Mouse (Mus musculus): ENCODE measurements around the gene Ism2. TPM values are rescaled to one million over a fixed set of nuclear protein-coding genes. Genes with fewer than 3 reads are reported as not detected.
A peak's percentile ranks its signal among the peaks of the same experiment; 100 is the strongest.
"Not testable (repeated sequence)": the region's sequence is repeated elsewhere in the genome, so short reads cannot be mapped to it uniquely, and the experiment has no call there.

Ism2 gene
- polyA plus RNA-seq, 1 experiment from 2014 or later, result 1.8 TPM

DNA sequence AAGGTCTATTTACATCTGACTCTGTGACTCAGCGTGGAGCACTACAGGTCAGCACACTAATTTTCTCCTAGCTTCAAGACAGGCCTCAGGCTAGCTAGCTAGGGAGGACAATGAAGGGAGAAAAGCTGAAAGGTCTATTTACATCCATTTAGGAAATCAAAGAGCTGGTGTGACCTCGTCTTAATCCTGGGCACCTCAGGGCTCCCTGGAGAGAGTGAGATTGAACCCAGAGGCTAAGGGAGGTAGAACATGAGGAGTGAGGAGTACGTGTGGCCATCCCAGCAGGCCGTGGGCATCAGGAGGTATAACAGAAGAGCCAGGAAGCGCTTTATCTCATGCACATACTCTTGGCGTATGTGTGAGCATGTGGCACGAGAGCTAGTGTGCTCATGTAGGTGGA is 15.8 kb downstream of the Ism2 start:
- H3K9me3 ChIP-seq, result no peaks in the 10 kb centered on the region
- H3K27ac ChIP-seq, result no peak overlapping the region
- 61% methylated on average over 7 of the region's 7 CpGs for WGBS
- H3K36me3 ChIP-seq (replicated peaks), result no peaks in the 10 kb centered on the region; the same call in 1 of the 2 replicates
- no peaks in the 10 kb centered on the region for H3K27me3 ChIP-seq (ENCODE audit: poor library complexity, severe bottlenecking)
- no peak overlapping the region for H3K4me3 ChIP-seq
- H3K4me1 ChIP-seq, result peaks cover 22% of the 10 kb centered on the region
- no peak for DNase-seq (ENCODE audit: extremely low spot score, low spot score)

DNA sequence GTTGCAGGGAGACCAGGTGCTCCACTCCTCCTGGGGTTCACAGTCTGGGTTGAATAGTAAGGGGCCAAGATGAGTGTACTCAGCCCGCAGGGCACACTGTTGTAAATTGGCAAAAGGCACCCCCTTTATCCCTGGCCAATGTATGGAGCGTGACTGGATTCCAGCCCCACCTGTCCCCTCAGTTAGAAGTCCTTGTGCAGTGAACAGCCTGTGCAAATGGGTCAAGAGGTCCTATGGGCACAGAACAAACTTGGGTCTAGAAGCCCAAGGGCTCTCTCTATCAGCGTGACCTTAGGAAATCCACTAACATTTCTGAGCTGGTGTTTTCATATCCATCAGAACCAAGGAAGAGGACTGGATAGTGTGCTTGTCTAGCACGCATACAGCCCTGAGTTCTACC is 16.8 kb downstream of the Ism2 start:
- Histone ChIP-seq H3K27ac (no peak overlapping the region), H3K4me3 (no peak overlapping the region), H3K9me3 (no peaks in the 10 kb centered on the region), H3K4me1 (peaks cover 30% of the 10 kb centered on the region), H3K36me3 (replicated peaks) (no peaks in the 10 kb centered on the region; the same call in 1 of the 2 replicates), H3K27me3 (ENCODE audit: poor library complexity, severe bottlenecking) (no peaks in the 10 kb centered on the region)
- DNase-seq (ENCODE audit: extremely low spot score, low spot score), result no peak
- 92% methylated on average over 4 of the region's 4 CpGs for WGBS

DNA sequence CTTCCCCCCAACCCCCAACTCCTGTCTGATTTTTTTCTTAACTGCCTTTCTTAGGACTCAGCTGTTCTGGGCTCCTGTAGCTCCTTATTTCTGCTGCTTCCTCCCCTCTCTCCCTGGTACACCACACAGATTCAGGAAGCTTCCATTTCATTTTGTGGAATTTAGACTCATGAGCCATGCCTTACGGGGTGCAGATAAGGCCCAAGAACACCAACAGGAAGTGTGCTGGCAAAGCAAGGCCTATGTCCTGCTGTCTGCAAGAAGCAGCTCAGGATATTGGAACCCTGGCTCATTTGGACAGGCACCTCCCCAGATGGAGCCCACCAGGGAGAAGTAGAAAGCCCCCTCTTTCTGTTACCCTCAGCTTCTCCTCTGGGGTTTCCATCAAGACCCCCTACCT is 17.7 kb downstream of the Ism2 start:
- Histone ChIP-seq H3K4me3 (no peak overlapping the region), H3K9me3 (no peaks in the 10 kb centered on the region), H3K27ac (no peak overlapping the region), H3K36me3 (replicated peaks) (peaks cover 7% of the 10 kb centered on the region), H3K27me3 (ENCODE audit: poor library complexity, severe bottlenecking) (no peaks in the 10 kb centered on the region), H3K4me1 (peaks cover 30% of the 10 kb centered on the region)
- WGBS, result 92% methylated on average over 1 of the region's 1 CpGs
- DNase-seq (ENCODE audit: extremely low spot score, low spot score), result no peak

DNA sequence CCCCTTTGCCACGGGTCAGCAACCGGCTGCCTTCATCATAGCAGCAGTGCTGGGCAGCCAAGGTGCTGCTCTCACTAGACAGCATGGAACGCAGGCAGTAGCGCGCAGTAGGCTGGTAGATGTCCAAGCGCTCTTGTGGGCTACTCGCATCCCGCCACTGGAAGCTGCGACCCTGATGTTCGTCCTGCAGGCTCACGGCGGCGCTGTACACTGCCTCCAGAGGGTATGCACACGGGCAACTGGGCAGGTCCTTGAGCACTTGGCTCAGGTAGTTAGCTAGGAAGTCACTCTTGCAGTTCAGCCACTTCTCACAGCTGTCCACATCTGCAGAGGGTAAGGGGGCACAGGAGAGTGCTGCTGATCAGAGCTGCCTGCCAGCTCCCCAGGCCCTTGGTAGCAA is 19.6 kb downstream of the Ism2 start:
- WGBS, result 38% methylated on average over 14 of the region's 14 CpGs
- Histone ChIP-seq H3K27me3 (ENCODE audit: poor library complexity, severe bottlenecking) (no peaks in the 10 kb centered on the region), H3K9me3 (no peaks in the 10 kb centered on the region), H3K4me1 (peaks cover 30% of the 10 kb centered on the region), H3K27ac (no peak overlapping the region), H3K36me3 (replicated peaks) (peaks cover 26% of the 10 kb centered on the region), H3K4me3 (no peak overlapping the region)
- no peak for DNase-seq (ENCODE audit: extremely low spot score, low spot score)

DNA sequence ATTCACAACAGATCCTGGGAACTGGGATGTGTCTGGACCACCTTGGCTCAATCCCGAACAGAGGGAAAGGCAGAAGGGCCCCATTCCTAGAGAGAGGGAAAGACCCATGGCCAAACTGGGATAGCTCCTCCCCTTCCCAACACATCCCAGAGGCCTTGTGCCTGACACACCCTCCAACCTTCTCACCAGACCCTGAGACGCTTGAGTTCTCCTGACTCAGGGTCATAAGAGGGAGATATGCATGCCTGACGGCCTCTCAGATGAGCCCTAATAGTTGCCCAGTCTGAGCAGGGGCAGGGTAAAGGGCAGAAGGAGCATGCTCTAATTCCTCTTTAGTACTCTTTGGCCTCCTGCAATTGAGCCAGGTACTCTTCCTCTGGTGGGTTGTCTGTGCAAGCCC is 20.2 kb downstream of the Ism2 start:
- H3K9me3 ChIP-seq, result no peaks in the 10 kb centered on the region
- peaks cover 31% of the 10 kb centered on the region for H3K36me3 ChIP-seq (replicated peaks)
- H3K27ac ChIP-seq, result no peak overlapping the region
- no peak overlapping the region for H3K4me3 ChIP-seq
- peaks cover 30% of the 10 kb centered on the region for H3K4me1 ChIP-seq
- 61% methylated on average over 3 of the region's 3 CpGs for WGBS
- H3K27me3 ChIP-seq (ENCODE audit: poor library complexity, severe bottlenecking), result no peaks in the 10 kb centered on the region
- no peak for DNase-seq (ENCODE audit: extremely low spot score, low spot score)

DNA sequence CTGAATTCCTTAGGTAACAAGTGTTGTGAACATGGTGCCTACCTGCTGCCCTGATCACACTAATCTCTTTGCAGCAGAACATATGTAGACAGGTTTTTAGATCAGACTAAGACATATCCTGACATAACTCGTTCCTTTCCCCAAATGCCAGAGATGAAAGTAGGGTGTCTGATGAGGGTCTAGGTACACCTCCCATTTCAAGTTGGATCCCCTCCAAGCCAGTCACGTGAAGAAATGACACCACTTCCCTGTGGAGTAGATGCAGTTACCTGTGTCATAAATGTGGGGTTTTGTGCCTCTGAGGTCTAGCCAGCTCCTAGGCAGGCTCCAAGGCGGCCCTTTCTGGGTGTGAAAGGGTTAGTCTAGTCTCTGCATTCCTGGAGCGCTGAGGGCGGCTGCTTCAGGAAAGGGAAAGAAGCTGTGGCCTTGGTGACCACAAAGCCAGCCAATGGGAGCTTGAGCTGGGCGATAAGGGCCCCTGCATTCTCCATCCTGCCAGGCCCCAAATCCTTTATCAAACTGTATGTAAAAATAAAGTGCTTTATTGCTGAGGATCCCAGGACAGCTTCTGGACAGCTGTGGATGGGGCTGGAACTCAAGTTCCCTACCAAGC is 21.3 kb downstream of the Ism2 start:
- peak; percentile 30 for DNase-seq (ENCODE audit: extremely low spot score, low spot score)
- Histone ChIP-seq H3K4me3 (no peak overlapping the region), H3K36me3 (replicated peaks) (peaks cover 42% of the 10 kb centered on the region), H3K27ac (0 out of 2 replicates have a peak overlapping the region, but pooled peaks have one; percentile 35), H3K4me1 (peaks cover 22% of the 10 kb centered on the region), H3K27me3 (ENCODE audit: poor library complexity, severe bottlenecking) (no peaks in the 10 kb centered on the region), H3K9me3 (no peaks in the 10 kb centered on the region)
- 23% methylated on average over 6 of the region's 6 CpGs for WGBS

DNA sequence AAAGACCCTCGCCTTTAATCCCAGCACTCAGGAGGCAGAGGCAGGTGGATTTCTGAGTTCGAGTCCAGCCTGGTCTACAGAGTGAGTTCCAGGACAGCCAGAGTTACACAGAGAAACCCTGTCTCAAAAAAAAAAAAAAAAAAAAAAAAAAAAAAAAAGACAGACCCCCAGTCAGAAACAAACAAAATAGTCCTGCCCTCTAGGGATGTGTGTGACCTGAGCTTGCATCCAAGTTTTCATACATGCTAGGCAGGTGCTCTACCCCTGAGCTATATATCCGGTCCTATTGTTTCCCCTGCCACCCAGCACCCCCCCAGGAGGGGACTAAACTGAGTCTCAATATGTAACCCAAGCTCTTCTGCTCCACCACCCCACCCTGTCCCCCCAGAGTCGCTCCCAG is 22.3 kb downstream of the Ism2 start:
- H3K27ac ChIP-seq; H3K9me3 ChIP-seq; H3K4me3 ChIP-seq; DNase-seq (ENCODE audit: extremely low spot score, low spot score); H3K27me3 ChIP-seq (ENCODE audit: poor library complexity, severe bottlenecking): not testable (repeated sequence)
- Histone ChIP-seq H3K4me1 (peaks cover 22% of the 10 kb centered on the region), H3K36me3 (replicated peaks) (peaks cover 52% of the 10 kb centered on the region)
- 94% methylated on average over 4 of the region's 4 CpGs for whole genome bisulfite sequencing

DNA sequence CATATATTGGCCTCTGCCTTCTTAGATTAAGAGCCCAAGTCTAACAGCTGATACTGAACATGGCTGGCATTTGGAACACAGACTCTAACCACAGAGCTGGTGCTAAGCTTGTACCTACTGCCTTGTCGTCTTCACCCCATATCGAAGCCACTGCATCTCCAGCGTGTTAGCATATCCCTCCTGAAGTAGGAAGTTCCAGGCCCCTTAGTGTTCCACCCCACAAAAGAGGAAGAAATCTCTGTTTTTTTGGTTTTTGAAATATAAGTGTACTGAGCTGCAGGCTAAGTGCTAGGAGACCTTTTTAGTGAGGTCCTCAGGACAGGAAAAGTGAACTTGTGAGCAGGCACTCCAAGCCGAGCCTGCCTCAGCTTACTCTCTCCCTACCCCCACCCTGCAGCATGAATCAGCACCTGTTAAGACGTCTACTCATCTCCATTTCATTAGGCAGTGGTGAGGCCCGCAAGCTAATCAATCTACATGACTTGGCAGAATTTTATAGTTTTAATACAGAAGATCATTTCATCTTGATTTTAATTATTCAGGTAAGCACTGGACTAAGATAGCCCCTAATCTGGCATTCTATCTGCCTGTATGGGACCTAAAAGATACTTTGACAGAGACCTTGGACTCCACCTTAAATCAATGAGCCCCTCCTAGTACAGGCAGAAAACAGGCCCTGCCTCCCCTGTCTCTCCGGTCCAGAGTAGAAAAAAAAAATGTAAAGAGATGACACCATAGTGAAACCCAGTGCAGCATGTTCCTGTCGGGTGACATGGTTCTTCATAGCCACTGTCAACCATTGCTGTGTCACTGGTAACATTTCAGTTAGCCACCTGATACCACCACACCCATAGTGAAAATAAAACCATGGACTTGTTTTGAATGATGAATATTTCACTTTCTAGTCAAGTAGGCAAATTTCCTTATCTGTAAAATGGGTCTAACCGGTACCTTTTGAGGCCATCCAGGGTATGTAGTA is 24.4 kb downstream of the Ism2 start:
- WGBS, result 95% methylated on average over 9 of the region's 9 CpGs
- Histone ChIP-seq H3K27ac (no peak overlapping the region), H3K27me3 (ENCODE audit: poor library complexity, severe bottlenecking) (no peaks in the 10 kb centered on the region), H3K4me3 (no peak overlapping the region), H3K4me1 (peaks cover 22% of the 10 kb centered on the region), H3K9me3 (no peaks in the 10 kb centered on the region), H3K36me3 (replicated peaks) (peaks cover 73% of the 10 kb centered on the region)
- DNase-seq (ENCODE audit: extremely low spot score, low spot score), result no peak

DNA sequence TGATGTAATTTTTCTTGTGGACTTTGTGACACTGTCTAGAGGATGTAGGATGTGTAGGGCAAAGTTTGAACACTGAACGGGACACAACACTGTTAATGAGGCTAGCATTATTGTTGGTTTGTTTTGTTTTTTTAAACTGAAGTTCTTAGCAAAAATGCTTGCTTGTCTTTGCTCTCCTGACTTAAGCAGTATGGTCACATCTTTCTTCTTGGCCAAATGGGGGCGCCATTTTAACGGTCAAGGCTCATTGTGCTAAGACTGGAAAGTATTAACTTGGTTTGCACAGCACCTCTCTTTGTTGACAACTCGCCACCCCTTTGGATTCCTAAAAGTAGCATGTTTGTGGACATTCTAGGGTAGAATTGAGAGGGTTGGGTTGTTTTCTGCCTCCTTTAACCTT is 31.8 kb downstream of the Ism2 start:
- Histone ChIP-seq H3K27ac (peak overlapping the region; percentile 93), H3K4me3 (peak overlapping the region; percentile 81), H3K9me3 (no peaks in the 10 kb centered on the region), H3K4me1 (peaks cover 25% of the 10 kb centered on the region), H3K27me3 (ENCODE audit: poor library complexity, severe bottlenecking) (no peaks in the 10 kb centered on the region), H3K36me3 (replicated peaks) (peaks cover 62% of the 10 kb centered on the region)
- WGBS, result 35% methylated on average over 4 of the region's 4 CpGs
- DNase-seq (ENCODE audit: extremely low spot score, low spot score), result peak; percentile 33

DNA sequence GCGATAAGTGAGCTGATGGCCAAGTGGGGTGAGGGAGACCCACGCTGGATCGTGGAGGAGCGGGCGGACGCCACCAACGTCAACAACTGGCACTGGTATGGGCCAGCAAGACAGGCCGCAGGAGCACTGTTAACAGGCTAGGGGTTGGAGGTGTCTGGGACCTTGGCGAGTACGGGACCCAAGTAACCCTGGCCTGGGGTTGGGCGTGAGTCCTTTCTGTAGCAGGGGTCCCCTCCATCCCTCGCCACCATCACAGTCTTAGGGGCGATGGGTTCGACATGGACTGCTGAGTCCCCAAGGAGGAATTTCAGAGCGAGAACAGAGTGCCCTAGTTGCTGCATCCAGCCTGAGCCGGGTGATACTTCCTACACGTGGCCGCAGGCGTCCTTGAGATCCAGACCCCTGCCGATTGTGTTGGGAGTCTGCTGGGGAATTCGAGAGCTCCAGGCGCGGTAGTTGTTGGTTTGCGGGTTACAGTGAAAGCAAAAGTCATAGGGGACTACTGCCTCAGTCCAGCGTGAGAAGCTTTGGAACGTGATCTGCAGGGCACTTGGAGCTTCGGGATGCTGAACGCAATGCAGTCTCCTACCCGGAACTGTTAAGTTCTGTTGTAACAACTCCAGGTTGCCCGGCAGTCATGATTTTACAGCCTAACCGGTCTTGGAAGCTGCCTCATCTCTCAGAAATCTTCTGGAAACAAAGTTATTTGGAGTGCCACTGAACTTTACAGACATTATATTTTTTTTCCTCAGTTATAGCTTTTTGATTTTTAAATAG is 32.5 kb downstream of the Ism2 start:
- peaks cover 25% of the 10 kb centered on the region for H3K4me1 ChIP-seq
- peak overlapping the region; percentile 81 for H3K4me3 ChIP-seq
- H3K27ac ChIP-seq, result peak overlapping the region; percentile 93
- H3K27me3 ChIP-seq (ENCODE audit: poor library complexity, severe bottlenecking), result no peaks in the 10 kb centered on the region
- peak; percentile 57 for DNase-seq (ENCODE audit: extremely low spot score, low spot score)
- peaks cover 62% of the 10 kb centered on the region for H3K36me3 ChIP-seq (replicated peaks)
- H3K9me3 ChIP-seq, result no peaks in the 10 kb centered on the region
- under 1% methylated on average over 31 of the region's 31 CpGs for WGBS

DNA sequence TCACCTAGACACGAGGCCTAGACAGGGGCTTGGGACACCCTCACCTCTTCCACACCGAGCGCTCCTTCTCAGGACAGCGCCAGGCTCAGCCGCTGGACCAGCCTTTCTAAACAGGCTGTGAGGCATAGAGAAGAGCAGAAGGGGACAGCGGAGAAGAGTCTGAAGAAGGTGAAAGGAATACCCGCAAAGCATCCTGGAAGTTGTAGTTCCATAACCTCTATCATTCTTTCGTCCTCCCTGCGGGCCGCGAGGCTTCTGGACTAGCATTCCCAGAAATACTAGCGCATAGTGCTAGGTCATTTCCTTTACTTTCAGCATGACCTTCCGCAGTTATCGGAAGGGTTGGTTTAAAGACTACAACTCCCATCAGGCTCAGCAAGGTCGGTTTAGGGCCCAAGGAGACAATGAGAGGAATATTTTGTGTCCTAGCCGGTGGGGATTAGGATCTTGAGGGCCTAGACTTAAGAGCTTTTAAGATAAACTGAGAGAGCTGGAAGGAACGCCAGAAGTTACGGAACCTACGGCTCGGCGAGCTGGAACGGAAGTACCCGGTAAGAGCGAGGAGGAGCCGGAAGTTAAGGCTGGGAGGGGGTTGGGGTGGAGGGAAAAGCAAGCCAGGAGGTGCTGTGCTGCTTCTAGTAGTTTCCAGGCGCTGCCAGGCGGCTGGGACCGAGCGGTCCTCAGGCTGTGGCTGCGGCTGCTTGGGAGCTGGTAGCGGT is 33.2 kb downstream of the Ism2 start, which contains the start of the genes Vipas39 and Ahsa1:
TSS of gene Vipas39 (minus strand) at position 149 of the 719 bp plus-strand sequence.
TSS of gene Ahsa1 (plus strand) at position 372 of the 719 bp plus-strand sequence.
- Histone ChIP-seq H3K4me1 (peaks cover 25% of the 10 kb centered on the region), H3K36me3 (replicated peaks) (peaks cover 62% of the 10 kb centered on the region), H3K9me3 (no peaks in the 10 kb centered on the region), H3K4me3 (peak within 1 kb of the TSS; percentile 81), H3K27ac (peak within 1 kb of the TSS; percentile 93), H3K27me3 (ENCODE audit: poor library complexity, severe bottlenecking) (no peaks in the 10 kb centered on the region)
- 0% methylated on average over 31 of the region's 31 CpGs for WGBS
- peak; percentile 88 for DNase-seq (ENCODE audit: extremely low spot score, low spot score)

DNA sequence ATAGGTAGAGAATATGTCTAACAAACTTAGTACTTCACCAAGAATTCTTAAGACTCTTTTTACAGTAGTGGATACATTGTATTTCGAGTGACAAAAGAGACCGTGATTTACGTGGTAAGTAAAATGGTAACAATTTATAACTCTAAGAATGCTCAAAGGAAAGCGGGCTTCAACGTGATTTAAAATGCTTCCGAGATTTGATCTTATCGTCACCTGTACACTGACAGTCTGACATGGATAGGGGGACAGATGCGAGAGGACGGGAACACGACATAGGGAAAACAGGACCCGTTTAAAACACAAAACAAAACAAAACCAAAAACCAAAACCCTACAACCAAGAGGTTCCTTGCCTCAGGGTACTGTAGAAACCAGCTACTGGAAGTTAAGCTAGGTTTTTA is 34.1 kb downstream of the Ism2 start:
- Histone ChIP-seq H3K27me3 (ENCODE audit: poor library complexity, severe bottlenecking) (no peaks in the 10 kb centered on the region), H3K9me3 (no peaks in the 10 kb centered on the region), H3K36me3 (replicated peaks) (peaks cover 62% of the 10 kb centered on the region), H3K4me3 (peak overlapping the region; percentile 81), H3K27ac (peak overlapping the region; percentile 93), H3K4me1 (peaks cover 25% of the 10 kb centered on the region)
- WGBS, result 33% methylated on average over 11 of the region's 11 CpGs
- DNase-seq (ENCODE audit: extremely low spot score, low spot score), result no peak

Data from forebrain, embryonic 10.5 days (tissue).